Mouse (Mus musculus) adrenal gland, adult 18-20 months (tissue): ENCODE measurements around the gene Aggf1. TPM values are rescaled to one million over a fixed set of nuclear protein-coding genes. Genes with fewer than 3 reads are reported as not detected.
"Not testable (repeated sequence)": the region's sequence is repeated elsewhere in the genome, so short reads cannot be mapped to it uniquely, and the experiment has no call there.

ENCODE experiments used
- DNase-seq, 2 experiments: peaks; one replicate each; pipeline ENCODE4 v3.0.0; 2021 to 2022; ENCODE audit warnings: low spot score in 2 of 2
- long read RNA-seq, 2 experiments: library from polyadenylated mRNA; stranded (forward); transcript quantifications; one replicate each; pipeline ENCODE4 v2.0.0; 2021
- total RNA-seq, 2 experiments: library from RNA; stranded (reverse); gene quantifications; 1 replicate in 1 of 2; 2 replicates in 1 of 2; pipeline ENCODE4 v1.2.3; 2021

Aggf1 gene
- total RNA-seq: 10 to 100 TPM; 33.3 to 40.1 TPM
- long read RNA-seq, experiment 1, transcript Aggf1-201 (14 exons, 3,249 nt): major isoform, 55 of 57 reads
- long read RNA-seq, experiment 1, partial matches to known transcripts: 0 of 57 reads
- long read RNA-seq, experiment 1, other reads (novel, unspliced or antisense): 2 of 57 reads
- long read RNA-seq, experiment 2, transcript Aggf1-201 (14 exons, 3,249 nt): major isoform, 226 of 248 reads
- long read RNA-seq, experiment 2, partial matches to known transcripts: 19 of 248 reads
- long read RNA-seq, experiment 2, other reads (novel, unspliced or antisense): 3 of 248 reads

DNA sequence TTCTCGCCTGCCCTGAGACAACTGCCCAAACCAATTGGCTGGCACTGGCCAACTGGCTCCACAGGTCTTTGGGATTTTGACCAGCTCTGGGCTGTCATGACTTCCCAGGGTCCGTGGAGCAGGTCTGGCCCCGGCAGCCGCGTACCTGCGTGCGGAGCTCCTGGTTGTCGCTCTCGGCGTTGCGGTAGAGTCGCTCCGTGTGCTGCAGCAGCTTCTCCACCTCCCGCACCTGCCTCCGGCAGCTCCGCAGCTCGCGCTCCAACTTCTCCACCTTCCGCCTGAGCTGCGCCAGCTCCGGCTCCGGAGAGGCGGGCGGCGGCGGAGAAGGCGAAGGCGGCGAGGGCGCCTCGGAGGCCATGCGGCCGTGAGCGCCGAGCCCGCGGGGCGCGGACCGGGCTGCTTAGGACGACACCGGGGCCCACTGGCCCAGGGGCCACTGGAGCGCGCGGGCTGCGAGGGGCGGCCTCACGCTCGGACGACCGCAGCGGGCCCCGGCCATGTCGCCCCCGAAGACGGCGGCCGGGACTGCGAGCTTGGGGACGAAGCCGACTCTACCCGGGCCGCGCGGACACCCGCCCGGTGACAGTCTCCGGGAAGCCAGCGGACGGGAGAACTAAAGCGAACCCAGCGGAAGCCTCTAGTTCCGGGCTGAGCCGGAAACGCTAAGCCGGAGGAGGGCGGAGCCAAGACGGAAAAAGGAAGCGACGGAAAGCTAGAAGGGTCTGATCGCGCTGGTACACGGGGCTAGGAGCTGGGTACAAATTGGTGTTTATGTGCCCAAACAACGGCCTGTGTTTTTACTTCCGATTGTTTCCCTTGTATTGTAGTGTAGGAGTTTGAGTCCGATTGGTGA is at the start of gene Aggf1:
TSS of gene Aggf1 (minus strand) at position 652 of the 853 bp plus-strand sequence.
- DNase-seq: peak; percentile 88 to 89

DNA sequence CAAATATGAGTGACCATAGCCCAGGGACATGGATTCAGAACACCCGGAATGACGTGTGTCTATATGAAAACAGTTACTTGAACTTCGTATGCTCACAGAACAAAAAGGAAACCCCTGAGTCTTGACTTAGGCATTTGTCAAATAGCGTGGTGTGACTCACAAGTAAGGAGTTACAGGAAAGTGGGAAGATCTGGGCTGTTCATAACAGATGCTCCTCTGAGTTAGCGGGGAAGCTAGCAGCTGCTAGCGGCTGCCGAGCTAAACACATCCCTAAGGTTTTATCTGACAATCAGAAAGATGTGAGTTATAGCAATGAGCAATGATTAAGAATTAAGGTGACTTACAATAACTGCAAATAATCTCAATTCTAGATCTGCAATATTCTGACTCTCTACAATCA is 49.8 kb upstream of the Aggf1 start:
- no peak for DNase-seq

DNA sequence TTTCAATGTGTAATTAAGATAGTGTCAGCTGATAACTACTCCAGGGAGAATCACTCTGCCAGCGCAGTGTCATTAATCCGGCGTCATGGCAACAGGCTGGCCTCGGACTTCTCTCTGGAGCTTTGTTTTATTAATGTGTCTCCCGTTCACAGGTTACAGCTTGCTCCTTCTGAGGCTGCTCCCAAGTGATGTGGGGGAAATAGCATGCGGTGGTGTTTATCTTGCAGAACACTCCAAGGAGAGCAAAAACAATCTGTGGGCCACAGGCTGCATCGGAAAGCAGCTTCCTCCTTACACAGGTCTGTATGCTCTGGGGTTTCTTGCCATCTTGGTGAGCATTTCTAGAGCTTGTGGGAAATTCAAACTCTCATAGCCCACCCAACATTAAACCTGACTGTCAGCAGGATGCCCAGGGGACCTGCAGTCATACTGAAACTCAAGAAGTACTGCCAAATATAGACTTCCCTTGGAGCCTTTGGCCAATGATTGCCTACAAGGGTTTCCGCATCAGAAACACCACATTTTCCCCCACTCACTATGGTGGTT is 44.1 kb upstream of the Aggf1 start:
- no peak for DNase-seq

- no peak for DNase-seq
Observed at GRCm38 (mm10) chr13:95418575-95419203, 43.5 kb upstream of the Aggf1 start.

DNA sequence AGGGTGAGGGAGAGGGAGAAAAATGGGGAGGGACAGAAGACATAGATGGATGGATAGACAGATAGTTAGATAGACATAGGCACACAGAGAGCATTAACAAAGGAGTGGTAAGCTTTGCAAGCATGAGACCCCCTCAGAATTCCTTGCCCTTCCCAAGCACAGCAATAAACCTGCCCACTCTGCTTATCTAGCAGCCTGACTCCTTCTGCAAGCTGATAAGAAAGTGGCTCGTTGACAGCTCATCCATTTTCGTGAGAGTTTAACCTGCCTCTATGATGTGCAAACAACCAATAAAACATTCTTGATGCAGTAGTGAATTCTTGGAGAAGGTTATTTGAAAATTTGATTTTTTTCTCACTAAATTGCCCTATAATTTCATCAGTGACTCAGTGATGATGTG is 37.1 kb upstream of the Aggf1 start:
- DNase-seq: no peak

- no peak for DNase-seq
Observed at GRCm38 (mm10) chr13:95393242-95393641, 18.1 kb upstream of the Aggf1 start.

DNA sequence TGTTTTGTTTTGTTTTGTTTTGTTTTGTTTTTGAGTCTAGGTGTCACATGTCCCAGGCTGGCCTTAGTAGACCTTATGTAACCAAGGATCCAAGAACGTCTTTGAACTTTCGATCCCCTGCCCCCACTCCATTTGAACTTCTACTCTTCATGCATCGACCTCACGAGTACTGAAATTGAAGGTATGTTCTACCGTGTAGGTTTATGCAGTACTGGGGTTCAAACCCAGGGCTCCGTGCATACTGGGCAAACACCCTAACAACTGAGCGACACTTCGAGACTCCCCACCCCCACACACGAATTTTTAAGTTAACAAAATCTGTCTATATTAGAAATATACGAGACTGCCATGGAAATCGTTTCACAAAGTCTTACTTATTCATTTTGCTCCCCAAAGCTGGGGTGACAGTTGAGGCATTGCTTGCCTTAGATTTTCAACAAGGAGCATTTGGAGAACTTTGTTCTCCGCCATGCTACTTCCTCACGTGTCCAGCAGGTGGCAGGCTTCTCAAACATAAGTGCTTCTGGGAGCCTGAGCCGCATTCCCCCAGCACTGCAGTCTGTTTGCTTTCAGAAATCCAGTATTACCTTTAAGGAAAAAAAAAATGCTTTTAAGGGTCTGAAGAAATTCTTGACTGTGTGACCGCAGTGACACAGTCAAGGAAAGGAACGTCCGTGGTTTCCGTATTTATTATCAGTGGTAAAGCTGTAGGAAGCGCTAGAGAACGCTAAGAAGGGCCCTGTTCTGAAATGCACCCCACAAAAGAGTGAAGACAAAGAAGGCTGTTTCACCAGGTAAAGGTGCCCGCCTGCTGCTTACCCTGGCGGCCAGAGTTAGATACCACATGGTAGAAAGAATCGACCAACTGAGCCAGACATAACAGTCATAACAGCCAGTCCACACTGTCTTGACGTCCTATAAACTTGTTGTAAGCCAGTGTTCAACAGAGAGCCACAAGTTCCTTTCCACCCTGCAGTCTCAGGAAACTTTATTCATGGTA is 15.0 kb upstream of the Aggf1 start:
- DNase-seq: peak; percentile 69 to 77

- no peak for DNase-seq
Observed at GRCm38 (mm10) chr13:95388226-95388625, 13.1 kb upstream of the Aggf1 start.

DNA sequence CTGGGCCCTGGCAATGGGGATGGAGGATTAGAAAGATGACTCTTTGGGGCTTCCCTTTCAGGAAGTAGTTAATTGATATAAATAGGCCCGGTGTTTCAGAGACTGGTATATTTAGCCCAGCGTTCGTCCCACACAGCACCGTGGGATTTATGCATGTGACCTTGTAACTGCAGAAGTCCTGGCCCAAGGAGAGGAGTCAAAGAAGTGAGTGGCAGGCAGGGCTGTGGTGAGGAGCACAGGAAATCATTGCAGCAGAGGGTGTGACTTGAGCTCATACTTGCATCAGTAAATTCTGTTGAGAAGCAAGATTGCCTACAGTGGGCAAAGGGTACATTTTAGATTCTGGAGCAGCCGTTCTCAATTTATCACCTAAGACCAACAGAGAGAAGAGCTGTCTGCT is 7.3 kb upstream of the Aggf1 start:
- DNase-seq: no peak

DNA sequence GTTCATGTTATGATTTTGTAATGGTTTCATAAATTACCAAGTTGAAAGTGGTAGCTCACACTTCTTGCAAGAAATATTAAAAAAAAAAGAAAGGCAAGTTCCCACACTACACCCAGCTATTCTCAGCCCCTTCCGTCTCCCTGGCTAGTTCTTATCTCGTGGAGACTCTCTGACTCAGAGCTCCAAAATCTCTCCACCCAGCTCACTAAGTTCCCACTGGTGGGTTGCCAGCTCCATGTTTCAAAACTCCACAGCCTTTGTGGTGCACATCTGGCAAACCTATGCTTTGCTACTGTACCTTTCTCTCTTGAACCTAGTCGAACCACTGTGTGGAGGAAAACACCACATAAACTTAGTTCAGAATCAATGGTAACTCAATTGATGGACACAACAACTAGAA is 3.5 kb upstream of the Aggf1 start:
- DNase-seq: no peak

DNA sequence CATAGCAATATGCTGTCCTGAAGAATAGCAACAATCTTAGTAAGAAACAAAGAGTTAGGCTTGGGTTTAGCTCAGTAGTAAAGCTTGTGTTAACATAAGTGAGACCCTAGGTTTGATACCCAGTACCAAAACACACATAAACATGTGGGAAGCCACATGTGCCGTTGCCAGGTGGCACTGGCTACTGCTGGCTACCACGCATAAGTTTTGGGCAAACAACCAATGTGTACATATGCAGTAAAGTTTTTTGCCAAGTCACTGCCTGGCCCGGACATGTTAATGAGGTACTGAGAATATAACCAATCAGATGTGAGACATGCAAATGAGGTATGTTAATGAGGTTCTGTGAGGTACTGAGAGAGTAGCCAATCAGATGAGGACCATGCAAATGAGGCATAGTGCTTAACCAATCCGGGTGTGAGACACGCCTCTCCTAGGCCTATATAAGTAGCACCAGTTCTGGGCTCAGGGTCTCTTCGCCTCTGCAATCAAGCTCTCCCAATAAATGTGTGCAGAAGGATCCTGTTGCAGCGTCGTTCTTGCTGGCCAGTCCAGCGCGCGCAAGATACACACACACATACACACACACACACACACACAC is 1.6 kb upstream of the Aggf1 start:
- not testable (repeated sequence) for DNase-seq

DNA sequence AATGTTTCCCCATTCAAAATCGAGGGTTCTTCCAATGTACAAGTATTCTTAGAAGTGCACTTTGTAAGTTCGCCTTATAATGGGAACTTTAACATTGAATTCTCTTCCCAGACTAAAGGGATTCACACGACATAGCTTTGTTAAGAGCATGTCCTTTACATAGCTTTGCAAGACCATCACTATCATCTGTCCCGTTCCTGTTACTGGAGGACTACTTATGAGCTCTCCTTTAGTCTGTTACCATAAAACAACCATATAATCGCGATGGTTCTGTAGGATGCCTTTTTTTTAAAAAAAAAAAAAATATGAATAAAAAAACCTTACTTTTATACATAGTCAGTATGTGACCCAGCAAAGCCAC is 382 bp upstream of the Aggf1 start:
- DNase-seq: no peak

GRCm38 (mm10) chr13:95366356-95366755 is 8.8 kb downstream of the Aggf1 start:
- DNase-seq: no peak

- DNase-seq: no peak
Observed at GRCm38 (mm10) chr13:95363440-95363839, 11.7 kb downstream of the Aggf1 start.

DNA sequence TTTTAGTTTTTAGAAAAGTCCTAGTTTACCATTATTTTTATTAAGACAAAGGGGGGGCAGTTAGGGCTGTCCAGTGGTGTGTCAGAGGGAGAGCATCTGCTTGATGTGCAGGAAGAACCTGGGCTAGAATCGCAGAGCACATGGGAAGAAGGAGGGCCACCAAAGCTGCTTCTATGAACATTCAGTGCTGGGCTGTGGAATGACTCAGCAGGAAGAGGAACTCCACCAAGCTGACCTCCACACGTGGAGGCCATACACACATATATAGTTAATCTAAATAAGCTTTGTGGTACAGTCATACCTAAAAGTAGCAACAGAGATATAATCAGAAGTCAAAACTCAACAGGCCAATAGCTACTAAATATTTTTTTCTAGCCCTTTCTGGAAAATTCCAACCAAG is 16.9 kb downstream of the Aggf1 start:
- no peak for DNase-seq

DNA sequence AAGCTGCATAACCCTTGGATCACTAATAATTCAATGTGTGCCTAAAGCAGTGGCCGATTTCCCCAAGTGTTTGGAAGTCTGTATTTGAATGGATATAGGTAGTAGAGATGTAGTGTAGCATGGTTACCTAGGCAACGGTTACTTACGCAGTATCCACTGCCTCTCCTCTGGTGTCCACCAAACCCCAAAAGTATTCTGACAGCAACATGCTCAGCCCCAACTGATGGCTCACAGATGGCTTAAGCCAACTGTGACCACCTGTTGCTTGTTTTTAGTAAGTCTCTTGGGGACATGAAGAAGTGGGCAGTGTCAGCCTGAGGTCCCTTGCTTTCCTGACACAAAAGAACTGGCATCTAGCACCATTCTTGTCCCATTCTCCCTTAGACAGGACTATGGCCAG is 26.7 kb downstream of the Aggf1 start:
- no peak for DNase-seq

- DNase-seq: peak; percentile 72 to 76
Observed at GRCm38 (mm10) chr13:95347018-95347696, 28.0 kb downstream of the Aggf1 start.

DNA sequence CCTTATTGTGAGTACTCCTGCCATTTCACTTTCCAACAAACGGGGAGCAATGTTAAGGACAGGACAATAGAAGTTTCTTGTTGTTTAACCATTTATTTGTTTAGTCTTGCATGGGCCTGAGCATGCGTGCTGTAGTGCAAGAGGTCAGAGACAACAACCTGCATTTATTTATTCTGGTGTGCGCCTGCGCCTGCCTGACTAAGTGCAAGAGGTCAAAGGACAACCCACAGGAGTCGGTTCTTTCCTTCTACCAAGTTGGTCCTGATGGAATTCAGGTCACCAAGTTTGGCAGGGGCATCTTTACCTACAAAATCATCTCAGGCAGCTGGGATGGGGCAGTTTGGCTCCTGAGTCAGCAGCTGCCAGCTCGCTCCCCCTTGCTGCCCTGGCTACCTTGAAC is 29.3 kb downstream of the Aggf1 start:
- DNase-seq: no peak

- no peak for DNase-seq
Observed at GRCm38 (mm10) chr13:95343470-95343869, 31.7 kb downstream of the Aggf1 start.
